Mouse (Mus musculus) lung, embryonic 14.5 days (tissue): Measurements from ENCODE around the gene Crtc1. TPM values are rescaled to one million over a fixed set of nuclear protein-coding genes. Genes with fewer than 3 reads are reported as not detected.

Experiments
- ATAC-seq: fragments of 200-750 bp; cut with Nextera tagmentation; 2 replicates; pipeline ENCODE4 v1.8.0; 2017; ENCODE audit warnings: mild to moderate bottlenecking, moderate TSS enrichment, moderate library complexity; ENCODE audit not compliant: insufficient read depth
- DNase-seq: peaks from one replicate; pipeline ENCODE4 v3.0.0-alpha.2; 2015
- H3K27ac ChIP-seq: fragments of 300-500 bp; sonication (generic); 2 replicates; pipeline ENCODE4 v1.5.1; 2014; ENCODE audit warnings: low read depth, mild to moderate bottlenecking, moderate library complexity
- H3K27me3 ChIP-seq: fragments of 300-500 bp; sonication (generic); 2 replicates; pipeline ENCODE4 v1.6.1; 2014; ENCODE audit warnings: low read length, control low read depth; ENCODE audit not compliant: insufficient read depth
- H3K36me3 ChIP-seq: fragments of 300-500 bp; sonication (generic); 2 replicates; pipeline ENCODE4 v1.6.1; 2014; ENCODE audit warnings: control low read depth; ENCODE audit not compliant: insufficient read depth
- H3K4me1 ChIP-seq: fragments of 300-500 bp; sonication (generic); 2 replicates; pipeline ENCODE4 v1.6.1; 2014; ENCODE audit warnings: antibody characterized with exemption, control low read depth; ENCODE audit not compliant: insufficient read depth
- H3K4me2 ChIP-seq: fragments of 300-500 bp; sonication (generic); 2 replicates; pipeline ENCODE4 v1.6.1; 2014; ENCODE audit warnings: mild to moderate bottlenecking
- H3K4me3 ChIP-seq: fragments of 300-500 bp; sonication (generic); 2 replicates; pipeline ENCODE4 v1.5.1; 2014; ENCODE audit warnings: low read depth, low read length
- H3K9ac ChIP-seq: fragments of 300-500 bp; sonication (generic); 2 replicates; pipeline ENCODE4 v1.6.1; 2014
- H3K9me3 ChIP-seq: fragments of 300-500 bp; sonication (generic); 2 replicates; pipeline ENCODE4 v1.6.1; 2016; ENCODE audit warnings: low read depth, low read length, control low read depth
- CTCF ChIP-seq: IDR thresholded peaks from 2 replicates; pipeline ENCODE4 v1.5.1; 2016; ENCODE audit warnings: antibody characterized with exemption, low read depth
- WGBS: fragments of 180-500 bp; shearing (Covaris S2); extraction: QIAGEN DNeasy Blood & Tissue Kit; methylation state at CpG from one replicate; pipeline ENCODE4 v1.1.7; 2014; 5-methylcytosine and 5-hydroxymethylcytosine counted together
- polyA plus RNA-seq: library from polyadenylated mRNA; unstranded; fragments of >200 nt; fragmentation: Nextera tagmentation; extraction: Ambion mirVana; gene quantifications from 2 replicates; pipeline ENCODE4 v1.2.1, GENCODE M21; 2014

The Crtc1 gene
- polyA plus RNA-seq, 1 experiment from 2014 or later, result 21.8 TPM

- Histone ChIP-seq H3K9ac (no peak overlapping the region), H3K27me3 (peaks cover 71% of the 10 kb centered on the region), H3K4me1 (peaks cover 3% of the 10 kb centered on the region; the same call in 1 of the 2 replicates), H3K36me3 (no peaks in the 10 kb centered on the region), H3K4me2 (peak overlapping the region; percentile 63), H3K4me3 (peak overlapping the region; percentile 38), H3K9me3 (no peaks in the 10 kb centered on the region), H3K27ac (no peak overlapping the region)
- 5% methylated on average over 35 of the region's 35 CpGs for WGBS
- TF ChIP-seq CTCF, result no peak
- no peak for DNase-seq
- no peak; the same call in 1 of the 2 replicates for ATAC-seq
Observed at GRCm38 (mm10) chr8:70375212-70375859, 64.0 kb downstream of the Crtc1 start.

GRCm38 (mm10) chr8:70374318-70374927 is 65.0 kb downstream of the Crtc1 start:
- peak; percentile 87 for DNase-seq
- ATAC-seq, result peak; percentile 82
- H3K27me3 ChIP-seq, result peaks cover 71% of the 10 kb centered on the region
- under 1% methylated on average over 53 of the region's 53 CpGs for WGBS
- no peak for TF ChIP-seq CTCF
- no peak overlapping the region for H3K9ac ChIP-seq
- H3K4me3 ChIP-seq, result peak overlapping the region; percentile 38
- peak overlapping the region; percentile 63 for H3K4me2 ChIP-seq
- no peaks in the 10 kb centered on the region for H3K9me3 ChIP-seq
- H3K36me3 ChIP-seq, result no peaks in the 10 kb centered on the region
- H3K27ac ChIP-seq, result no peak overlapping the region
- H3K4me1 ChIP-seq, result peaks cover 3% of the 10 kb centered on the region; the same call in 1 of the 2 replicates

GRCm38 (mm10) chr8:70373397-70374317 is 65.7 kb downstream of the Crtc1 start, which contains the start of gene Comp:
TSS of gene Comp (plus strand) at chr8:70373558.
- no peak for DNase-seq
- no peak within 1 kb of the TSS for H3K9ac ChIP-seq

GRCm38 (mm10) chr8:70371951-70372350 is 67.4 kb downstream of the Crtc1 start:
- H3K27me3 ChIP-seq, result peaks cover 56% of the 10 kb centered on the region
- no peak for TF ChIP-seq CTCF
- H3K9me3 ChIP-seq, result no peaks in the 10 kb centered on the region
- no peaks in the 10 kb centered on the region for H3K36me3 ChIP-seq
- DNase-seq, result no peak
- ATAC-seq, result no peak
- H3K9ac ChIP-seq, result no peak overlapping the region
- H3K4me1 ChIP-seq, result peaks cover 3% of the 10 kb centered on the region; the same call in 1 of the 2 replicates
- no peak overlapping the region for H3K4me2 ChIP-seq
- no peak overlapping the region for H3K4me3 ChIP-seq
- no peak overlapping the region for H3K27ac ChIP-seq
- WGBS, result 31% methylated on average over 6 of the region's 6 CpGs

More at GRCm38 (mm10) chr8:70373397-70374317, 65.7 kb downstream of the Crtc1 start, which contains the start of gene Comp:
- H3K27me3 ChIP-seq, result peaks cover 71% of the 10 kb centered on the region
- no peaks in the 10 kb centered on the region for H3K9me3 ChIP-seq
- H3K36me3 ChIP-seq, result no peaks in the 10 kb centered on the region
- peak; percentile 7 for ATAC-seq
- WGBS, result 3% methylated on average over 47 of the region's 47 CpGs
- H3K4me1 ChIP-seq, result peaks cover 3% of the 10 kb centered on the region; the same call in 1 of the 2 replicates
- peak within 1 kb of the TSS; percentile 38 for H3K4me3 ChIP-seq
- no peak for TF ChIP-seq CTCF
- peak within 1 kb of the TSS; percentile 63 for H3K4me2 ChIP-seq
- H3K27ac ChIP-seq, result no peak within 1 kb of the TSS

- no peak for ATAC-seq
- Histone ChIP-seq H3K4me1 (peaks cover 3% of the 10 kb centered on the region; the same call in 1 of the 2 replicates), H3K9ac (no peak overlapping the region), H3K27ac (no peak overlapping the region), H3K4me3 (no peak overlapping the region), H3K36me3 (no peaks in the 10 kb centered on the region), H3K4me2 (no peak overlapping the region), H3K27me3 (peaks cover 42% of the 10 kb centered on the region), H3K9me3 (no peaks in the 10 kb centered on the region)
- 81% methylated on average over 7 of the region's 7 CpGs for WGBS
- TF ChIP-seq CTCF, result no peak
- DNase-seq, result no peak
Observed at GRCm38 (mm10) chr8:70370476-70370875, 68.9 kb downstream of the Crtc1 start.

GRCm38 (mm10) chr8:70366588-70366987 is 72.8 kb downstream of the Crtc1 start:
- DNase-seq (peak; percentile 50), ATAC-seq (peak; percentile 77)
- H3K27me3 ChIP-seq, result peaks cover 3% of the 10 kb centered on the region; the same call in 1 of the 2 replicates
- H3K27ac ChIP-seq, result 0 out of 2 replicates have a peak overlapping the region, but pooled peaks have one; percentile 43
- no peak overlapping the region for H3K9ac ChIP-seq
- no peak overlapping the region for H3K4me2 ChIP-seq
- H3K4me1 ChIP-seq, result peaks cover 4% of the 10 kb centered on the region; the same call in 1 of the 2 replicates
- no peak for TF ChIP-seq CTCF
- no peaks in the 10 kb centered on the region for H3K9me3 ChIP-seq
- H3K4me3 ChIP-seq, result no peak overlapping the region
- H3K36me3 ChIP-seq, result no peaks in the 10 kb centered on the region
- WGBS, result 53% methylated on average over 5 of the region's 5 CpGs
